Mouse (Mus musculus): Measurements from ENCODE around the gene Noc4l.

Noc4l gene

GRCm38 (mm10) chr5:110608941-110609340 lies 44.3 kb downstream of the Noc4l start:
- no peak for DNase-seq

DNA sequence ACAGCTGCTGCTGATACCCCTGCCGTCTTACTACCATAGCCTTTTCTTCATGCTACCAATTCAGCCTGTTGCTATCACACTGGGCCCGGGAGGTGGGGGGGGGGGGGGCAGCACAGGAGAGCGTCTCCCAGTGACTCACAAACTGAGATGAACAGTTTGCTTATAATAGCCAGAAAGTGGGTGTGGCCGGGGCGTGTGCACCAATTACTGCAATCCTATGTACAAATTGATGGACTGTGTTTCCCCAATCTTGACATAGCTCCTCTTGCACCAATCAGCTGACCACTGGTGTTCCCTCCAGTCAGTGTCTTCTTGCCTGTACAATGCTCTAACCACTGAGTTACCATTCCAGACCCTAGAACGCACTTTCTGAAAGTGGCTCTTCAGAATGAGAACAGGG lies 44.9 kb downstream of the Noc4l start:
- no peak for DNase-seq

DNA sequence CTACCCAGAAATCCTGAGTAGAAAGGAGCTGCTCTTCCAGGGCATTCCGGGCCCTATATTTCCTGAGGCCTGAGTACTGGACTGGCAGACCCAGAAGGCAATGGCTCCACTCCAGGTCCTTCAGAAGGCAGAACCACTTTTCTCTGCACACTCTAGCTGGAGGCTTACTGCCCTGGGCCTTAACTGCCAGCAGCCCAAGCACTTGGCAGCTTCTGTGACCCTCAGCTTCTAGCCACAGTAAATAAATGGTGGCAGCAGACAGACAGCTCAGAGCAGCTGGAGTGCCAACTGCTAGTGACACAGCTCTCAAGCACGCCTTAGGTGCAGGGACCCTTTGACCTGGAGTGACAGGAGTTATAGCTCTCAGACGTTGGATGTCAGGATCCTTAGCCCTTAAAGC lies 45.5 kb downstream of the Noc4l start:
- DNase-seq = no peak

GRCm38 (mm10) chr5:110605531-110606221 lies 47.5 kb downstream of the Noc4l start:
- DNase-seq = no peak

DNA sequence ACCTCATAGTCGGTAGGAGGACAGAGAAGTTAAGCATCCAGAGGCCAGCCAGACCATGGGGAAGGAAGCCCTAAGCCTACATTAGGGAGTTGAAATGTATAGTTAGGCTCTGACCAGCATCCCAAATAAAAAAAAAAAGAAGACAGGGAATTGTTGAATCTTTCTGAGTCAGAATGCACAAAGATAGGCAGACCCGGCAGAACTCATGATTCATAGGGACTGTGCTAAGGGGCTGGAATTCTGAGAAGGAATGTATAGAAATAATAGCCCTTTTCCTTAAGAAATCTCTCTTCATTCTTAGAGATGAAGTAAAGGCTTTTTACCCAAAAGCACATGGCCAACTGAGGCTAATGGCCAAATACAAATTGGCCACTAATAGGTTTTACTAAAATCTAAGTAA lies 48.9 kb downstream of the Noc4l start:
- no peak for DNase-seq

DNA sequence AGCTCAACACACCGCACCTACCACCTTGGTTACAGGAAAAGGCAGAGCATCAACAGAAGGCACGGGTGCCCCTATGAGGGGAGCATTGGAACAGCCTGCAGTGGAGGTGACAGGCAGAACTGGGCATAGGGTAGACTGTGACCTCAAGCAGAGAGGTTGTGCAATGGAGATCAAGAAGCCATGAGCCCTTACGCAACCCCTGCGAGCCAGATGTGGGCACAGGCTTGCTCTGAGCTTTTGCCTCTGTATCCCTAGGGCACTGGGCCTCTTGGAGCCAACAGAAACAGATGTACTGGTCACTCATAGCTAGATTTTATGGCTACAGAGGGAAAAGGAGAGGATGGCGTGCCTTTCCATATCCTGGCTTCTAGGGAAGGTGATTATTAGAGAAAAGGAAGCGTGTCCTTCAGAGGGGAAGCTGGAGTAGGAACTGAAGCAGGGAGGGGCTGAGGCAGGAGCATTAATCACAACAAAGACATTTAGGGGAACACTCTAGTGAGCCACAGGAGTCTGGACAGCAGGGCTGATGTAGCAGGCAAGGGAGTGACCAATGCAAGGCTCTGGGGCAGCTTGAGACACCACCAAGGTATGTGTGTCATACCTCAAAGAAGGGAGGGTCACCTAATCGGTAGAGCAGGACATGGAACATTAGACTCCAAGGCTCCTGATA lies 50.1 kb downstream of the Noc4l start:
- DNase-seq = no peak

Data from right cerebral cortex, postnatal 25 days (tissue).